Mouse (Mus musculus) common myeloid progenitor, adult 5-6 weeks (primary cell): ENCODE results near the gene Cenps. TPM values are rescaled to one million over a fixed set of nuclear protein-coding genes. Genes with fewer than 3 reads are reported as not detected.
"Not testable (repeated sequence)": the region's sequence is repeated elsewhere in the genome, so short reads cannot be mapped to it uniquely, and the experiment has no call there.

Experiments used
- ATAC-seq: replicated peaks from 2 replicates; pipeline ENCODE4 v1.8.0; 2016; ENCODE audit warnings: low read depth, mild to moderate bottlenecking, moderate TSS enrichment, inconsistent platforms; ENCODE audit not compliant: poor library complexity, severe bottlenecking
- total RNA-seq: library from RNA; stranded (forward); fragments of 200-1000, 187-1606 nt; gene quantifications from 2 replicates; pipeline ENCODE4 v1.2.3, GENCODE M21; 2017

Gene Cenps
- total RNA-seq, 1 experiment from 2014 or later = 32.3 TPM

DNA sequence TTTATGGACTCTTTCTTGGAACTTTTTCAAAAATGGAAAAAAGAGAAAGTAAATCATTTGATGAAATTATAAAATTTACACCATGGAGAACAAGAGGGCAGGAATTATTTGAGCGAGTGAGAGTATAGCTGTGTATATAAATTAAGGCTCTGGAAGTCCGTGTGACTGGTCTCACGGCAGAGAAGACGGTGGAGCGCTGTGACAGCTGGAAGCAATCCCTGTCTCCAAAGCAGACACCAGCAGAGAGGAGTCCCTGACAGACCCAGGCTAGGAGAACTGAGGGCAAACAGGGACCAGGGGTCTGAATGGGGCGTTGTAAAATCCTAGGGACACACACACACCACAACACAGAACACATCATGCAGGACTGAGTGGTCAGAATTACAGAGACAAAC, 11.3 kb downstream of the Cenps start:
- ATAC-seq = no peak

DNA sequence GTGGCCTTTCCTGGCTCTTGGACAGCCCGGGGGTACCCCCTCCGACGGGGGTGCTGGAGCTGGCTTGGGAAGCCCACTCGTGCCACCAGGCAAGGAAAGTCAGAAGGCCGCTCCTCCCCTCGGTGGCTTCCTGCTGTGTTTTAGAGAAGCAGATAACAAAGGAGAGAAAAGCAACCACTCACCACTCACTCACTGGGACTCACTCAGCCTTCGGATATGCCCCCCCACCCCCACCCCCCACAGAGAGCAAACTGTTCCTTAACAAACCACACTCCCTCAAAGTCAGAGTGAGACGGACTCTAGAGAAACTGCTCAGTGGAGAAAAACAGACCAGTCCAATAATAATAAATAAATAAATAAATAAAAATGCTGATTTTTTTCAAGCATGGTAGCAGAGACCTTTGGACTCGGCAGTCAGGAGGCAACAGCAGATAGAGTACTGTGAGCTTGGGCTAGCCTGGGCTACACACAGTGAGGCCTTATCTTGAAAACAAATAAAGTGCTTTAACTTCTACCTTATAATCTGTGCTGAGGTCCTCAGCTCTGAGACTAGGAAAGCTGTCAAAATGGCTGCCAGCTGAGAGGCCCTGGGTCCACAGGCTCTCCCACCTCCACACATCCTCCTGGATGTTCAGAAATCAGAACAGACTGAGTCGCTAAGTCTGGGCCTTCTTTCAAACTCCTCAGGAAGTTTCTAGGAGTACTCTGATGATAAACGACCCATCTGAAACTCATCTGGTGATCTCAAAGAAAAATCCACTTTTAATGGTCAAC, 11.9 kb downstream of the Cenps start:
- ATAC-seq = peak; percentile 64

DNA sequence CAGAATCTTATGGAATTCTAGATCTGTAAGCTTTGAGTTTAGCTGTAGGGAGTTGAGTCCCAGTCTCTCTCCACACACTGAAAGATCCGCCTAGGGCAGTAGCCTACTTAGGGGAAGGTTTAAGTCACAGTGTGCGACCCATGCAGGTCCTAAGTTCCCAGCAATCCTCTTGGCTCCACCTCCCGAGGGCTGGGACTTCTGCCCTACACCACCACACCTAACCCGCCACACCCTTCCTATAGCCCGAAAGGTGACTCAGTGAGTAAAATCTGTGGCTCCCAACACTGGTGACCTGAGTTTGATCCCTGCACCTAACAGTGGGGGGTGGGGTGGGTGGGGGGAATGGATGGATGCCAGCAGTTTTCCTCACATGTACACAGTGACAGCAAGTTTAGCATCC, 14.0 kb downstream of the Cenps start:
- no peak for ATAC-seq

DNA sequence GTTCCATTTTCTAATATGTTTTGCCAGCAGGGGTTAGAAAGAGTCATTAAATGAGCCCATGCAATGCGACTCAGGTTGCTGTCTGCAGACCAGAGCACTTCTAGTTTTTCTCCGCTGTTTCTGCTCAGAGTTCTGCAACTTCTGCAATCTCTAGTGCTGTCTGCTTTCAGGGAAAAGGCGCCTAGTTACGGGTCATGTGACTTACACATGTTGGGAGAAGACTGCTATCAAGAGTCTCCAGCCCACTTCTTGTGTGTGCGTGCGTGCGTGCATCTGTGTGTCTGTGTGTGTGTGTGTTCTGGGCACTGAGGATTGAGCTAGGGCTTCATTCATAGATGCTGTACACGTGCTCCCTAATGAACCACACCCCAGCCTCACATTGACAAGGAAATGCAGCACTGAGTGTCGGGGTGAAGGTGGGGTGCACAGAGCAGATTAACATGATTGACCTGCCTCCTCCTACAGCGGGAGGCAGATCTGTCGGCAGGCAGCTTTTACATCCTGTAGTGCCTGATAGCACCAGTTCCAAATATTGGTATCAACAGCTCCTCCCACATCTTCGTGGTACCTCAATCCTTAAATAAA, 17.4 kb downstream of the Cenps start:
- peak; percentile 77 for ATAC-seq

DNA sequence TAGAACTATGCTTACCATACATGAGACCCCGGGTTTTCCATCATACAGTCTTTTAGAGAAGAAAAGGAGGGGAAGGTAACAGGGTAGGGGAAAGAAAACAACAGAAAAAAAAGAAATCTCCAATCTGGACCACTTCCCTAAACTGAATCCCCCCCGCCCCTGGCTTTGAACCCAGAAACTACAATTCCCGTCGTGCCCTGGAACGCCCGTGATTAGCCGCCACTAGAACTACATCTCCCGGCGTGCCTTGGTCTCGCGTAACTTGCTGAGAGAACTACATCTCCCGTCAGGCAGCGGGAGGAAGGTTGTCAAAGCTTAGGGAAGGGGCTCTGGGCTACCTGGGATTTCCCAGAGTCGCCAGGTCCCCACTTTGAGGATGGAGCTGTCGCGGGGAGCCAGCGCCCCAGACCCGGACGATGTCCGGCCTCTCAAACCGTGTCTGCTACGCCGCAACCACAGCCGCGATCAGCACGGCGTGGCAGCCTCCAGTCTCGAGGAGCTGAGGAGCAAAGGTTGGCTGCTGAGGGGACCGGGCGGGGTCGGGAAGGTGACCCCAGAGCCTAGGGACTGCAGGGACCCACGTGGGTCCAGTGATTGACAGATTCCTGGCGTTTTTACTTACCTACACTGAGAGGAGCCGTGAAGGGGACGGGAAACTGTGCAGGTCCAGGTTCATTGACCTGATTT, 33.4 kb downstream of the Cenps start, which contains the start of gene Dffa:
Gene Dffa, plus strand, starts transcription at position 272 of the 687 bp plus-strand sequence.
- ATAC-seq = peak; percentile 93

DNA sequence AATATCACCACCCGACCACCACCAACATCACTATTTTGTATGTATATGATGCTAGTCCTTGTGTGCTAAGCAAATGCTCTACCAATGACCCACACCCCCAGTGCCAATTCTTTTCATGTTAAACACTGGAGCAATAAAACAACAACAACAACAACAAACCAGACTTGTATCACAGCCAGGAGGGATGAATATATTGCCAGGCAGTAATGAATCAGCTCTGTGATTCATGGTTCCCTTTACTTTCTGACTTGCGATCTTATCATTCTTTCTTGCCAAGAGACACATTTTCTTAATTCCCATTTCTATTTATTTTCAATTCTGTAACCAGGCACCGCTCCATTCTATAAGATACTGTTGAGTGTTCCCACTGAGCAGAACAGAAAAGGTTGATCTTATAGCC, 36.0 kb downstream of the Cenps start:
- ATAC-seq = no peak

DNA sequence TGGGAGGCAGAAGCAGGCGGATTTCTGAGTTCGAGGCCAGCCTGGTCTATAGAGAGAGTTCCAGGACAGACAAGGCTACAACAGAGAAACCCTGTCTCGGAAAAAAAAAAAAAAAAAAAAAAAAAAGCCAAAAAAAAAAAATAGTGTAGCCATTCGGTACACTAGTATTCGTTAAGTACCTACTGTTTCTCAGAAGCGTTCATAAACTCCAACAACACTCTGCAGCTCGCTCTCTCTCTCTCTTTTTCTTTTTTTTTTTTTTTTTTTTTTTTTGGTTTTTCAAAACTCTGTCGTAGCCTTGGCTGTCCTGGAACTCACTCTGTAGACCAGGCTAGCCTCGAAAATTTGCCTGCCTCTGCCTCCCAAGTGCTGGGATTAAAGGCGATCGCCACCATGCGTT, 37.0 kb downstream of the Cenps start:
- ATAC-seq = not testable (repeated sequence)

DNA sequence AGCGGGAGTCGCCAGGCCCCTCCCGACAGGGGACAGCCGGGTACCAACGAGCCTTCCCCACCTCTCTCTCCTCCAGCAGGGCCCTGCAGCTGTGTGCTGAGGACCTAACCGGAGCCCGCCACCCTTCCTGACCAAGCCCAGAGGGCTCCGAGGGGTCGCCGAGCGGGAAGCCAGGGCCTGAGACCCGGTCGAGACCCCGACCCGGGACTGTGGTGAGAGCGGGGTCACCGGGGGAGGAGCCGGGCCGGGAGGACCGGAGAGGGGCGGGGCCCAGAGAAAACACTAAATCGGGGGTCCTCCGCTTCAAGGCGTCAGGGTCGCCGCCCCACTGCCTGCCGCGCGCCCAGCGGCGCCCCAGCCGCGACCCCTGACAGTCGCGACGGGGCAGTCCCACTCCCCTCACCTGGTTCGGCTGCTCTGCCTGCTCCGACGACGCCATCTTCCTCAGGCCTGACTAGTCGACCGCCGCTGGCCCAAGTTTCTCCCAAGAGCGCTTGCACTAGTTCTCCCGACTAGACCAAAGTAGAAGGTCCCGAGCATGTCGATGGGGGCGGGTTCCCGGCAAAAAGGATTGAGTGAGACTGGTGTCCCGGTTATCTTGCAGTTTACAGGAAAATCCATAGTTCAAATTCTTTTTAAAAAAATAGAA, 37.9 kb downstream of the Cenps start, which contains the start of gene Pex14:
Gene Pex14, minus strand, starts transcription at position 508 of the 649 bp plus-strand sequence.
- peak; percentile 87 for ATAC-seq

DNA sequence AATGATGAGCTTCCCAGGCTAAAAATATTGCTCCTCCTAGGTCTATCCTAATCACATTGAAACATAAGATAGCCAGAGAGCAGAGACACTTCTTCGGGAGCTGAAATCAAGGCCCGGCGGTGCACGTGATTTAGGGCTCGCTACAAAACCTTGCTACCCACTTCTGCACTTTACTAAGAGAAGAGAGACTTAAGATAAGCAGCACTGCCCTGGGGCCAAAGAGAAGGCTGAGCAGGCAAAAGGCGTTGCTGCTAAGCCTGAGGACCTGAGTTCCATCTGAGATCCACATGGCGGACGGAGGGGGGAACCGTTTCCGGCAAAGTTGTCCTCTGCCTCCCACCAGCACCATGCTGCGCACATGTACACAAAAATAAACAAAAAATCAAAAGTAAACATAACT, 38.9 kb downstream of the Cenps start:
- ATAC-seq = 0 out of 2 replicates have a peak, but pooled peaks have one; percentile 15

DNA sequence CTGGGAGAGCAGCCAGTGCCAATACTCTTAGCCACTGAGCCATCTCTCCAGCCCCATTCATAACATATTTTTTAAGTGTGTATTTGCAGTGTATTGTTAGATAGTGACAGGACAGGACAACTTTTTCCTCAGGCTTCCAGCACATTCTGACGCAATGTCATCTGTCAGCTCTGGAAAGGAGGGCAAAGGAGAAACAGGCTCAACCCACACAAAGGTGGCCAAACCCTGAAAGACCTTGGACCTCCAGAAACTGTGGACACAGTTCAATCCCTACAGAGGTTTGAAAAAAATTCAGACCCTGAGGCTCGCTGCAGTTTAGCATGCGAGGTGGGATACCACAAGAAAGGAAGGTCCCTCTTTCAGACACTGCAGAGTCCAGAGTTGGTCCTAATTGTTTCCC, 39.5 kb downstream of the Cenps start:
- no peak for ATAC-seq

DNA sequence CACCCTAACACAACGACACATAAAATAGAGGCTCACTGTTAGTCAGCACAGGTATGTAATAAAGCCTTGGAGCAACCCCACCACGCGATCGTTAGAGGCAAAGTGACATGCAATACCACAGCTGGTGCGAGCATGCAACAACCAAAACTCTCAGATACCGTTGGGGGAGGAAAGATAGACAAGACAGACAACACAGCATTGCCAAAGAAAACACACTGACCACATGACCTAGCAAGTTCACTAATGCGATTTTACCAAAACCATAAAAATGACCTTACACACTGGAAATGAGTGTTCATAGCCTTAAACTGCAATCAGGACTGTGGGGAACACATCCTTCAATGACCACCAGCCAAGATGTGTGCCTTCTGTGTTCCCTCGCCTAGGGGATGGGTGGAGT, 46.1 kb downstream of the Cenps start:
- no peak for ATAC-seq

DNA sequence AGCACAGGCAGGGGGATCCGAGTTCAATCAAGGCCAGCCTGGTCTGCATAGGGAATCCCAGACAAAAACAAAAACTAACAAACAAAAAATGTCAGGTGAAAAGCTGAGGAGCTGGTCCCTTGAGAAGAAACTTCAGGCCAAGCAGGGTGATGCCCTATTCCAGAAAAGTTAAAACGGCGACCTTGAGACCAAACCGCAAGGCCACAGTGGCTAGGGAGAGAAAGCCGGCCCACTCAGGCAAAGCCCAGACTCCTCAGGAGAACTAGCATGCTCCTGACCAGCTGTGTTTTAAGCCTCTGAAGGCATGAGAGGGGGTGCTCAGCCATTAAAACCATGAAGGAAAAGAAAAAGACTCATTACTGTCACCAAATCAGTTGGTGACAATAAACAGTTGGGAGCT, 52.0 kb downstream of the Cenps start:
- ATAC-seq = no peak

DNA sequence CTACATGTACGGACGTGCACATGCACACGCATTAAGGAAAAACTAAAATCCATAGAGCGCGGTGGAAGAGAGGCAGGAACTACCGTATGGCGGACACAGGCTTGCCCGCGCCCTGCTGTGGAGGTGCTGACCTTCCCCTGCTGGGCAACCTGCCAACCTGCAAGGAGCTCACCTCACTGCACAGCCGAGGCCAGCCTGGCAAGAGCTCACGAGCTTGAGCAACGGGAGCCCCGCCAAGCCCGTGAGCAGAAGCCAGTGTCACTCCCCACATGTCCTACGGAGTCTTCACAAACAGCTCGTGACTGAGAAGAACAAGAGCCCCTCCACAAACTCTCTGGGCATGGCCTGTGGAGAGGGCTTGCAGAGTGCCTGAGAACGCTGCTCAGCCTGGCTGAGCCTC, 55.9 kb downstream of the Cenps start:
- ATAC-seq = no peak

DNA sequence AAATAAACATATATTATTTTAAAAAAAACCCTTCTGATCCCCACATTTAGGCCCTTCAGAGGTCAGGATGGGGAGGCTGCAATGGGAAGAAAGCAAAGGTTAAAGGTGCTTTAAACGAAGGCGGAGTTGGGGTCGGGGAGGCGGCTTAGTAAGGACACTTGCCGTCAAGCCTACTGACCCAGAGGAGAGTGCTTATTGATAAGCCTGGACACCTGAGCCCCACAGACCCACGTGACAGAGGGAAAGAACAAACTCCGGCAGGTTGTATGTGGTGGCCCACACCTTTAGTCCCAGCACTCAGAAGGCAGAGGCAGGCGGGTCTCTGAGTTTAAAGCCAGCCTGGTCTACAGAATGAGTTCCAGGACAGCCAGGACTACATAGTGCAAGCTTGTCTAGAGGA, 57.3 kb downstream of the Cenps start:
- ATAC-seq = no peak

DNA sequence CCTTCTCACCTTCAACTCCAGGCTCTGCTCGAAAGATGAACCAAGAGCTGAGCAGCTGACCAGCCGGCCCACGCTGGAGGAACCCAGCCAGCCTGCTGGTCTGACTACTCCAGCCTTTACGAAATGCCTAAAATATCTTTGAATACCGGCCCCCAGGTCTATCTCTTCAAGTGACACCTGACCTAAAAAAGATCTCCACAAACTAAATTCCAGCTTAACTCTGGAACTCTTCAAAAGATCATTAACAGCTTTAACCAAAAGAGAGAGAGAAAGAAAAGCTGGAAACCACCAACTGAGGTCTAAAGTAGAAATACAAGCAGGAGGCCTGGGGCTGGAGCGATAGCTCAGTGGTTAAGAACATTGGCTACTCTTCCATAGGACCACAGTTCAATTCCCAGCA, 57.8 kb downstream of the Cenps start:
- no peak for ATAC-seq

DNA sequence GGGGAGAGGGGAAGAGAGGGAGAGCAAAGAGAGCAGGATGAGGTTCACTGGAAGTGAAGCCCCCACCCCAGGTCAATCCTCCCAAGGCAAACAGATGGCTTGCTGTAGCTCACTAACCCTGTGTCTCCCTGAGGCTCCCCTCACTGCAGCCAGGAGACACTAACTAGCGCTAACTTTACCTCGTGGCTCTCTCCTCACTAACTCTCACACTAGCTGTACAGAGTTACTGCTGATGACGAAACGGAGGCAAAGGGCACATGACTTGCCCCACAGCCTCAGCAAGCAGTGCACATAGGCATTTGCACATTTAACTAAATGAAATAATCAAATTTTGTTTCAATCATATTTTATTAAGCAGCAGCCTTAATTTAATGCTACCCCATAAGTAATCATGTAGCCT, 59.2 kb downstream of the Cenps start:
- no peak for ATAC-seq

Other genes with a start within 250 kb of the Cenps start
- gene Pex14, start 37.8 kb downstream of the Cenps start, total RNA-seq = 11.9 and 12.1 TPM in 2 replicates
- gene Dffa, start 33.5 kb downstream of the Cenps start, total RNA-seq = 19.1 and 22.9 TPM in 2 replicates
- gene Cort, start 10.9 kb downstream of the Cenps start, total RNA-seq = not detected in 2 replicates
- 47.9 and 56.8 TPM in 2 replicates for gene Pgd, start 29.1 kb upstream of the Cenps start, total RNA-seq
- gene Kif1b, start 170.1 kb upstream of the Cenps start, total RNA-seq = 6.0 and 6.6 TPM in 2 replicates